ENCODE assay signal across 13 mouse cellular contexts in the genomic region with DNA sequence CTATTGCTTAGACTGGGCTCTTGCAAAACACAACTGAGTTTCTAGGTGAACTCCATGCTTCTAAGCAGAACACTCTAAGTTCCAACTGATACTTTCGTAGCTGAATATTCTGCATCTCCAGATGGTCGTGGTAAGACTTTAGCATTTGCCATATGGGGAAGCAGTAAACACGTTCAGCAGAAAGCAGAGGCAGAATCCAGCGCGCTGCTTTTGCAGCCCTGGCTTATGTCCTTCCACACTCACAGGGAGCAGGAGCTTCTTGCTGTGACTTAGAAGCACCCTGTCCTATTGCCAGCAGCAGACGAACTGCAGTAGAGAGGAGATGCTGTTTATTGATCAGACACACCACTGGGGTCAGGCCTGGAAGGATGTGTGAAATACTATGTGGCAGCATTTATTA.
DNase-seq lines count a peak whose midpoint lies in the region; ATAC-seq and TF ChIP-seq lines count a peak whose summit lies in the region.
"Had no signal": no experiment of that assay in that cellular context is flagged by ENCODE, and none has a peak within 500 bp of the region (broad histone marks: within the 10 kb centered on the region; RNA-seq: fewer than 3 reads in every experiment).

No protein-coding gene starts in this region.

- no peaks in the 10 kb centered on the region for H3K4me1 ChIP-seq in forebrain, postnatal 0 days (ENCODE audit: insufficient read depth)
- peaks cover 7% of the 10 kb centered on the region for H3K4me1 ChIP-seq in olfactory bulb, adult 2 months (ENCODE audit: control insufficient read depth, insufficient read depth, low read length)
- H3K4me1 ChIP-seq in lung, postnatal 0 days (ENCODE audit: insufficient read depth, low read depth, low read length): no peaks in the 10 kb centered on the region

- no peaks in the 10 kb centered on the region for H3K9me3 ChIP-seq in forebrain, postnatal 0 days (ENCODE audit: low read length)
- no peaks in the 10 kb centered on the region for H3K9me3 ChIP-seq in lung, postnatal 0 days (ENCODE audit: low read length)

- peak; percentile 86 for ATAC-seq in forebrain, postnatal 0 days
- no peak for ATAC-seq in lung, postnatal 0 days
- ATAC-seq: Patski had no signal

- no peak overlapping the region for H3K4me2 ChIP-seq in forebrain, postnatal 0 days (ENCODE audit: low read depth)
- no peak overlapping the region for H3K4me2 ChIP-seq in lung, postnatal 0 days (replicated peaks; ENCODE audit: low read depth, low read length)

- TF ChIP-seq CTCF in forebrain, postnatal 0 days (IDR thresholded peaks at IDR 0.05; ENCODE audit: low read depth): no peak
- no peak for TF ChIP-seq CTCF in olfactory bulb, adult 2 months (IDR thresholded peaks at IDR 0.05; ENCODE audit: insufficient read depth, low read depth, low read length)
- no peak for TF ChIP-seq CTCF in lung, postnatal 0 days (IDR thresholded peaks at IDR 0.05)

- TF ChIP-seq POLR2A in olfactory bulb, adult 2 months (IDR thresholded peaks at IDR 0.05; ENCODE audit: insufficient read depth, low read depth, low read length): no peak

- peak overlapping the region; percentile 40; the same call in 1 of the 2 replicates for H3K27ac ChIP-seq in forebrain, postnatal 0 days (ENCODE audit: low read depth, low read length)
- peak overlapping the region; percentile 87 for H3K27ac ChIP-seq in olfactory bulb, adult 2 months (ENCODE audit: insufficient read depth, low read depth, low read length)
- H3K27ac ChIP-seq in lung, postnatal 0 days (ENCODE audit: low read length): no peak overlapping the region
- H3K27ac ChIP-seq: stomach, postnatal 0 days had no signal

- no peak overlapping the region for H3K4me3 ChIP-seq in forebrain, postnatal 0 days (ENCODE audit: low read depth, low read length)
- H3K4me3 ChIP-seq in olfactory bulb, adult 2 months (ENCODE audit: insufficient read depth, low read depth, low read length): no peak overlapping the region
- no peak overlapping the region for H3K4me3 ChIP-seq in lung, postnatal 0 days (ENCODE audit: low read depth, low read length)

- H3K36me3 ChIP-seq in forebrain, postnatal 0 days (ENCODE audit: insufficient read depth): no peaks in the 10 kb centered on the region
- no peaks in the 10 kb centered on the region for H3K36me3 ChIP-seq in lung, postnatal 0 days (ENCODE audit: insufficient read depth, low read length)

- DNase-seq in layer of hippocampus, adult 11-12 months (ENCODE audit: low spot score): peak; percentile 63
- DNase-seq in layer of hippocampus, postnatal 25 days (ENCODE audit: extremely low spot score in 1 of 2, low spot score in 1 of 2): no peak
- DNase-seq in forebrain, postnatal 0 days: peak; percentile 58
- peak; percentile 64 to 72 for DNase-seq in layer of hippocampus, adult 8-10 months (ENCODE audit: low spot score in 2 of 2)
- DNase-seq in spleen, postnatal 10 days (ENCODE audit: low spot score in 2 of 2): no peak
- no peak for DNase-seq in lung, postnatal 0 days (ENCODE audit: low spot score)
- DNase-seq in ovary, postnatal 14 days (ENCODE audit: low spot score): no peak
- DNase-seq: embryo, embryonic 11 days; kidney, adult 18-20 months had no signal

- H3K27me3 ChIP-seq in forebrain, postnatal 0 days (ENCODE audit: insufficient read depth, low read length): no peaks in the 10 kb centered on the region
- H3K27me3 ChIP-seq in lung, postnatal 0 days (replicated peaks; ENCODE audit: insufficient read depth, low read length): no peaks in the 10 kb centered on the region
- H3K27me3 ChIP-seq: CH12.LX had no signal

- no peak for TF ChIP-seq EP300 in lung, postnatal 0 days (IDR thresholded peaks at IDR 0.05)

- WGBS in forebrain, postnatal 0 days: 59% methylated on average over 6 of the region's 6 CpGs
- WGBS in olfactory bulb, adult 2 months: 37% methylated on average over 6 of the region's 6 CpGs
- 68% methylated on average over 6 of the region's 6 CpGs for WGBS in lung, postnatal 0 days

- no peak overlapping the region for H3K9ac ChIP-seq in forebrain, postnatal 0 days
- H3K9ac ChIP-seq in lung, postnatal 0 days (replicated peaks; ENCODE audit: low read depth): no peak overlapping the region

Comparison
In these comparisons a context has a peak if more than half of its experiments do, and no peak if none do; other contexts are left out.
1. DNase-seq: peak in layer of hippocampus, adult 11-12 months (single experiment), forebrain, postnatal 0 days (single experiment) and layer of hippocampus, adult 8-10 months (2 of 2); none in layer of hippocampus, postnatal 25 days (0 of 2), spleen, postnatal 10 days (0 of 2), lung, postnatal 0 days (single experiment) and ovary, postnatal 14 days (single experiment).